Mouse (Mus musculus) erythroblast, embryonic 14.5 days (primary cell): ENCODE data around the gene Tmem219. TPM values are rescaled to one million over a fixed set of nuclear protein-coding genes. Genes with fewer than 3 reads are reported as not detected.
"Not testable (repeated sequence)": the region's sequence is repeated elsewhere in the genome, so short reads cannot be mapped to it uniquely, and the experiment has no call there.

Experiments used
- H3K27me3 ChIP-seq: 2 replicates; pipeline ENCODE4 v1.6.1; 2012; ENCODE audit warnings: inconsistent platforms; ENCODE audit not compliant: control insufficient read depth
- H3K36me3 ChIP-seq: 2 replicates; pipeline ENCODE4 v1.6.1; 2012; ENCODE audit warnings: mild to moderate bottlenecking, inconsistent platforms; ENCODE audit not compliant: control insufficient read depth
- H3K4me1 ChIP-seq: 2 replicates; pipeline ENCODE4 v1.6.1; 2012; ENCODE audit warnings: inconsistent platforms; ENCODE audit not compliant: control insufficient read depth
- H3K4me3 ChIP-seq: replicated peaks from 2 replicates; pipeline ENCODE3; 2012; ENCODE audit warnings: moderate library complexity, mild to moderate bottlenecking, inconsistent platforms
- H3K9me3 ChIP-seq: 2 replicates; pipeline ENCODE4 v1.6.1; 2012; ENCODE audit warnings: low read length, inconsistent platforms, mixed read lengths; ENCODE audit not compliant: control insufficient read depth
- GATA1 ChIP-seq: IDR thresholded peaks from 2 replicates; pipeline ENCODE4 v1.6.1; 2012; ENCODE audit warnings: low read length, inconsistent platforms, mixed read lengths
- TAL1 ChIP-seq: IDR thresholded peaks from 3 replicates; pipeline ENCODE4 v1.6.1; 2012; ENCODE audit warnings: low read length, inconsistent platforms, mixed read lengths
- polyA plus RNA-seq: library from polyadenylated mRNA; stranded (reverse); fragments of >175 nt; gene quantifications from 2 replicates; pipeline ENCODE4 v1.2.3, GENCODE M21; 2012

Gene Tmem219
- polyA plus RNA-seq, 1 experiment = 1.5 TPM

GRCm38 (mm10) chr7:126929046-126929445, 6.3 kb upstream of the Tmem219 start:
- Histone ChIP-seq H3K9me3 (no peaks in the 10 kb centered on the region), H3K27me3 (no peaks in the 10 kb centered on the region), H3K4me3 (peak overlapping the region; percentile 70), H3K36me3 (peaks cover 16% of the 10 kb centered on the region), H3K4me1 (peaks cover 54% of the 10 kb centered on the region)
- TF ChIP-seq GATA1 = no peak
- no peak for TF ChIP-seq TAL1

GRCm38 (mm10) chr7:126928384-126929037, 5.8 kb upstream of the Tmem219 start, which contains the start of gene Kctd13:
Gene Kctd13, plus strand, starts transcription at chr7:126928879.
- TF ChIP-seq TAL1 (no peak), GATA1 (no peak)
- H3K4me1 ChIP-seq = peaks cover 59% of the 10 kb centered on the region
- no peaks in the 10 kb centered on the region for H3K27me3 ChIP-seq
- peaks cover 13% of the 10 kb centered on the region for H3K36me3 ChIP-seq
- H3K9me3 ChIP-seq = no peaks in the 10 kb centered on the region
- H3K4me3 ChIP-seq = peak within 1 kb of the TSS; percentile 70

- peaks cover 59% of the 10 kb centered on the region for H3K4me1 ChIP-seq
- no peak for TF ChIP-seq TAL1
- peak; percentile 84 for TF ChIP-seq GATA1
Observed at GRCm38 (mm10) chr7:126926299-126926698, 3.6 kb upstream of the Tmem219 start.

GRCm38 (mm10) chr7:126923999-126924398, 1.3 kb upstream of the Tmem219 start:
- no peak overlapping the region for H3K4me3 ChIP-seq
- H3K36me3 ChIP-seq = no peaks in the 10 kb centered on the region
- H3K9me3 ChIP-seq = no peaks in the 10 kb centered on the region
- no peaks in the 10 kb centered on the region for H3K27me3 ChIP-seq
- H3K4me1 ChIP-seq = peaks cover 41% of the 10 kb centered on the region
- TF ChIP-seq GATA1 (no peak), TAL1 (no peak)

More at GRCm38 (mm10) chr7:126926299-126926698, 3.6 kb upstream of the Tmem219 start:
- Histone ChIP-seq H3K9me3 (no peaks in the 10 kb centered on the region), H3K36me3 (peaks cover 4% of the 10 kb centered on the region), H3K4me3 (no peak overlapping the region), H3K27me3 (no peaks in the 10 kb centered on the region)

GRCm38 (mm10) chr7:126921563-126921962, 1.2 kb downstream of the Tmem219 start:
- H3K4me1 ChIP-seq = peaks cover 22% of the 10 kb centered on the region
- no peak overlapping the region for H3K4me3 ChIP-seq
- no peaks in the 10 kb centered on the region for H3K27me3 ChIP-seq
- no peaks in the 10 kb centered on the region for H3K9me3 ChIP-seq
- no peaks in the 10 kb centered on the region for H3K36me3 ChIP-seq
- no peak for TF ChIP-seq TAL1
- no peak for TF ChIP-seq GATA1

GRCm38 (mm10) chr7:126919973-126920372, 2.7 kb downstream of the Tmem219 start:
- Histone ChIP-seq H3K36me3 (no peaks in the 10 kb centered on the region), H3K4me1 (peaks cover 12% of the 10 kb centered on the region), H3K4me3 (no peak overlapping the region), H3K27me3 (no peaks in the 10 kb centered on the region), H3K9me3 (no peaks in the 10 kb centered on the region)
- TF ChIP-seq TAL1 (no peak), GATA1 (no peak)

GRCm38 (mm10) chr7:126918356-126918755, 4.4 kb downstream of the Tmem219 start:
- not testable (repeated sequence) for H3K4me1 ChIP-seq, H3K27me3 ChIP-seq, H3K9me3 ChIP-seq, H3K4me3 ChIP-seq, H3K36me3 ChIP-seq

GRCm38 (mm10) chr7:126914844-126915243, 7.9 kb downstream of the Tmem219 start:
- Histone ChIP-seq H3K36me3 (no peaks in the 10 kb centered on the region), H3K27me3 (no peaks in the 10 kb centered on the region), H3K9me3 (no peaks in the 10 kb centered on the region), H3K4me3 (no peak overlapping the region), H3K4me1 (no peaks in the 10 kb centered on the region)
- TF ChIP-seq TAL1 (no peak), GATA1 (no peak)

- Histone ChIP-seq H3K4me1 (peaks cover 9% of the 10 kb centered on the region), H3K4me3 (no peak overlapping the region), H3K36me3 (no peaks in the 10 kb centered on the region), H3K9me3 (no peaks in the 10 kb centered on the region), H3K27me3 (peaks cover under 1% of the 10 kb centered on the region; the same call in 1 of the 2 replicates)
- no peak for TF ChIP-seq GATA1
- no peak for TF ChIP-seq TAL1
Observed at GRCm38 (mm10) chr7:126905590-126905989, 17.1 kb downstream of the Tmem219 start.

GRCm38 (mm10) chr7:126899781-126900180, 22.9 kb downstream of the Tmem219 start:
- H3K4me1 ChIP-seq = peaks cover 23% of the 10 kb centered on the region
- H3K36me3 ChIP-seq, H3K27me3 ChIP-seq, H3K9me3 ChIP-seq, H3K4me3 ChIP-seq: not testable (repeated sequence)
